Mouse (Mus musculus) liver, adult (tissue): ENCODE results near the gene Lcmt1.

ENCODE experiments used
- GATA4 ChIP-seq: IDR thresholded peaks from 2 replicates; pipeline ENCODE4 v1.6.1; 2014; ENCODE audit warnings: mild to moderate bottlenecking, low read length; ENCODE audit not compliant: insufficient replicate concordance

Lcmt1 gene

DNA sequence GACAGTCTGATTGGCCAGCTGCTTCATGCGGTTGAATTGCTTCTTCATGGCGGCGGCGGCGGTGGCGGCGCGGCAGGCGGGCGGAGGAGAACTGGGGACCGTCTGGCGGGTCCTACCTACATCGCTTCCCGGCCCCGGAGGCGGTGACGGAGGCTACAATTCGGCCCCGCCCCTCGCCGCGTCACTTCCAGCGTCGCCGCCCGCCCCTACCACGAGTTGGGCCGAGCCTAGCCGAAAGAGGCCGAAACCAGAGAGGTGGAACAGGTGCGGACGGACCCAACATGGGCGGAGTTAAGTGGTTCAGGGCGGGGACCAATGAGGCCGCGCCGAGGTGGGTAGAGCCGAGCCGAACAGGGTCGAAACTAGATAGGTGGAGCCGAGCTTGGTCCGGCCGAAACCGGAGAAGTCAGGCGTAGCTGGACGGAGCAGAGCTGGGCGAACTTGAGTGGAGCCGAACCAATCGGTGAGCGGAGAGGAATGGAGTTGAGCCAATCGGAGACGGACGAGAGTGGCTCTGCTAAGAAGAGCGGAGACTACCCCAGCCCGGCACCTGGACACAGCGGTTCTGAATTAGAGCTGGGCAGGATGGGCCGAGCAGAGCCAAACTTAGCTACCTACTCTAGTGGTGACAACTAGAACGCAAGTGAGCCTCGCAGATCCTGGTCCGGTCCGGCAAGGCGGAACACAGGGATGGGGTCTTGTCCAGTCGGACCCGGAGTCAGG is at the start of gene Lcmt1, which contains the start of gene Arhgap17:
Gene Lcmt1, plus strand, starts transcription at position 26 of the 723 bp plus-strand sequence.
Gene Arhgap17, minus strand, starts transcription at position 157 of the 723 bp plus-strand sequence.
- no peak for TF ChIP-seq GATA4

GRCm38 (mm10) chr7:123322452-123323121 is 47.0 kb upstream of the Lcmt1 start:
- no peak for TF ChIP-seq GATA4

- TF ChIP-seq GATA4, result no peak
Observed at GRCm38 (mm10) chr7:123323388-123323787, 46.2 kb upstream of the Lcmt1 start.

- no peak for TF ChIP-seq GATA4
Observed at GRCm38 (mm10) chr7:123324105-123324504, 45.5 kb upstream of the Lcmt1 start.

DNA sequence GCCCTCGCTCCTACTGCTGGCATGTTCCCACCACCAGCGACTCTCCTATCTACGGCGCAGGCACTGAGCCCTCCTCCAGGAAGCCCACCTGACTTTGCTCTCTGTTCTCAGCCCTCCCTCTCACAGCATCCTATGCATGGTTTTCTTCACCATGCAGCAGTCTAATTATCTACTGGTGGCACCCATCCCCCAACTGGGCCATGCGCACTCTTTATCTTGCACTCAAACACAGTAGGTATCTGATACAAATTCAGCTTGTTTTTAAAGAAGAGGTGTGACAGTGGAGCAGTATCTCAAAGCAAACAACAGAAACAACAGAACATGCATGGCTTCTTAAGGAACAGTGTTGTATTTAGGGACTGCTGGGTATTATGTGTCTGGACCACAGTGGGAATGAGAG is 43.5 kb upstream of the Lcmt1 start:
- no peak for TF ChIP-seq GATA4

DNA sequence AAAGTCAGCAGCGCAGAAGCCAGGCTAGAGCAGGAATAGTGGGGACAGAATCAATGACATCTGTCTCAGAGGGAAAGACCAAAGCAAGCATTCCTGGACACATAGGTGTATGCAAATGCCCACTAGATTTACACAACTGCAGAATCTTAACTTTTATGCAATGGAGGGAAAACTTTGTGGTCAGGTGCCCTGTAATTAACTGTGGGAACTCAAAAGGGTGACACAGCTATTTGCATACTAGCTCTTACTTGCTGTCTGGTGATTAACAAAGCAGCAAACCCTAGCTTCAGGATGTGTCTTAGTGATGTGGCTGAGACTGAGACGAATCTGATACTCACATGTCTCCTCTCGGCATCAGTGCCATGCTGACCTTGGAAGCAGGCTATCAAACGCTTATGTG is 42.7 kb upstream of the Lcmt1 start:
- TF ChIP-seq GATA4, result no peak

GRCm38 (mm10) chr7:123327909-123328308 is 41.7 kb upstream of the Lcmt1 start:
- TF ChIP-seq GATA4, result no peak

GRCm38 (mm10) chr7:123330506-123330905 is 39.1 kb upstream of the Lcmt1 start:
- no peak for TF ChIP-seq GATA4

- TF ChIP-seq GATA4, result no peak
Observed at GRCm38 (mm10) chr7:123336322-123336721, 33.3 kb upstream of the Lcmt1 start.

DNA sequence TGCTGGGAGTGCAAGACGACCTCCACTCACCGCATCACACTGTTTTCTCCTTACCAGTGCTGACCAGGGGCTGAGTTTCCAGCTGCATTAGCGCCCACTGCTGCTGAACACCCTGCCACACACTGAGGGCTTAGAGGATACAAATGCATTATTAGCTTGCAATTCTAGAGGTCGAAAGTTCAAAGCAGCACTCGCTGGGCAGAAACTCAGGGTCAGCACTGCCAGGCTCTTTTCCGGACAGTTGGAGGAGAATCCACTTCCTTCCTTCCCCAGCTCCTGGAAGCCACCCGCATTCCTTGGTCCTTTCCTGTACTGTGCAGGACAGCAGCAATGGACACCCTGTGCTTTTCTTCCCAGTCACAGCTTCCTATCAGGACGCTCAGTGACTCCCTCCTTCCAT is 31.2 kb upstream of the Lcmt1 start:
- TF ChIP-seq GATA4, result peak; percentile 73; the same call in 1 of the 2 replicates

DNA sequence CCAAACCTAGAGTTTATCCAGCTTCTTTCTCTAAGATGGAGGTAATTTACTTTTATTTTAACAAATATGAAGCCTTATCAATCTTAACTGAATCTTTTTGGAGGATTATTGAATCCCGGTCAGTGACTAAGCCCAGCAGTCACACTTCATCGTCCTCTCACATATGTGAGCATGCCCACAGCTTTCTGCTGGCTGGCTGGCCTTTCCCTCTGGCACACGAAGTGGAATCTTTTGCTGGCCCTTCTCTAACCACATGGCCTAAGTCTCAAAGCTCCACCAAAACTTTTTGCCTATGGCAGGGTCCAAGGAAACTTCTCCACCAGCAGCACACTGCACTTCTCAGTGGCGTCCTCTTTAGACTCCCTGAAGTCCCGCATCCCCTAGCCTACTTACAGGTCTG is 27.7 kb upstream of the Lcmt1 start:
- no peak for TF ChIP-seq GATA4

GRCm38 (mm10) chr7:123344079-123344780 is 25.4 kb upstream of the Lcmt1 start:
- TF ChIP-seq GATA4, result no peak

GRCm38 (mm10) chr7:123345041-123345544 is 24.5 kb upstream of the Lcmt1 start:
- no peak for TF ChIP-seq GATA4

DNA sequence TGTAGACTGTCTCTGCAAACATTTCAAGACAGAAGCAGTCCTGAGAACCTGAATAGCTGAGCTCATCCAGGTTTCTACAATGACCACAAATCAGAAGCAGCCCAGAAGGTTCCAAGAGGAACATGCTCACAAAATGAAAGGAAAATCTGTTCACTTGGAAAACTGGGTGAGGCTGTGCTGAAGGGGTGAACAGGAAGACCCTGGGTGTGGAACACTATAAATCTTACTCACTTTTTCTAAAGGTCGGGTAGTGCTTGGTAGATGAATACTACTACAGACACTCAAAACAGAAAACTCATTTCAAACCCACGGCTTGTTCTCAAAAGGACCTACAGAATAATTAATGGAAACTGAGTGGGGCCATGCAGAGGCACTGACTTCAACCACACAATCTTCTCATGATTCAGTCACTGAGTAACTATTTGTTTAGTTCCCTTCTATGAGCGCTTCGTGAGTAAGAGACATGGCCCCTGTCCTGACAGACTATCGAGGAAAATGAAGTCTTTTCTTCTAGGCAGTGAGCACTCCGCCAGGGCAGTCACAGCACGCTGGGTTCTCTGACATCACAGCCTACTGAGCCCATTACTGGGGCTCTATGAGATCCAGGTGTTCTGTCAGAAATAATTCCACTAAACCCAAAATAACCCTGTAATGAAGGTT is 22.8 kb upstream of the Lcmt1 start:
- TF ChIP-seq GATA4, result no peak

- TF ChIP-seq GATA4, result no peak
Observed at GRCm38 (mm10) chr7:123349813-123350212, 19.8 kb upstream of the Lcmt1 start.
